Mouse (Mus musculus): ENCODE results near the gene Elmo2.
A peak's percentile ranks its signal among the peaks of the same experiment; 100 is the strongest.

The Elmo2 gene

GRCm38 (mm10) chr2:165288315-165289031 is 37.8 kb downstream of the Elmo2 start:
- peak; percentile 94 for DNase-seq

GRCm38 (mm10) chr2:165287202-165287984 is 38.9 kb downstream of the Elmo2 start, which contains the start of gene Slc35c2:
Gene Slc35c2, minus strand, starts transcription at chr2:165287869.
- DNase-seq: peak; percentile 94

- DNase-seq: peak; percentile 55
Measured at GRCm38 (mm10) chr2:165286361-165287201, 39.7 kb downstream of the Elmo2 start.

GRCm38 (mm10) chr2:165285621-165286020 is 40.7 kb downstream of the Elmo2 start:
- DNase-seq: no peak

- no peak for DNase-seq
Measured at GRCm38 (mm10) chr2:165285034-165285433, 41.2 kb downstream of the Elmo2 start.

- no peak for DNase-seq
Measured at GRCm38 (mm10) chr2:165284377-165284776, 41.9 kb downstream of the Elmo2 start.

GRCm38 (mm10) chr2:165283644-165284043 is 42.6 kb downstream of the Elmo2 start:
- no peak for DNase-seq

- DNase-seq: peak; percentile 81
Measured at GRCm38 (mm10) chr2:165281779-165282311, 44.4 kb downstream of the Elmo2 start.

GRCm38 (mm10) chr2:165279351-165279750 is 46.9 kb downstream of the Elmo2 start:
- DNase-seq: no peak

- DNase-seq: peak; percentile 62
Measured at GRCm38 (mm10) chr2:165277188-165277740, 49.0 kb downstream of the Elmo2 start.

GRCm38 (mm10) chr2:165275824-165276223 is 50.5 kb downstream of the Elmo2 start:
- peak; percentile 89 for DNase-seq

GRCm38 (mm10) chr2:165275124-165275640 is 51.1 kb downstream of the Elmo2 start:
- peak; percentile 66 for DNase-seq

- DNase-seq: peak; percentile 42
Measured at GRCm38 (mm10) chr2:165273589-165273988, 52.7 kb downstream of the Elmo2 start.

GRCm38 (mm10) chr2:165271326-165271725 is 55.0 kb downstream of the Elmo2 start:
- no peak for DNase-seq

- DNase-seq: no peak
Measured at GRCm38 (mm10) chr2:165270858-165271257, 55.4 kb downstream of the Elmo2 start.

- DNase-seq: no peak
Measured at GRCm38 (mm10) chr2:165266739-165267138, 59.5 kb downstream of the Elmo2 start.

GRCm38 (mm10) chr2:165263861-165264260 is 62.4 kb downstream of the Elmo2 start:
- no peak for DNase-seq

GRCm38 (mm10) chr2:165262274-165262990 is 63.8 kb downstream of the Elmo2 start:
- no peak for DNase-seq

- DNase-seq: no peak
Measured at GRCm38 (mm10) chr2:165259859-165260258, 66.4 kb downstream of the Elmo2 start.

- no peak for DNase-seq
Measured at GRCm38 (mm10) chr2:165258321-165258720, 68.0 kb downstream of the Elmo2 start.

GRCm38 (mm10) chr2:165257151-165257834 is 69.0 kb downstream of the Elmo2 start:
- DNase-seq: no peak
